Mouse (Mus musculus) liver, embryonic 14.5 days (tissue): ENCODE results near the gene 2410004B18Rik. TPM values are rescaled to one million over a fixed set of nuclear protein-coding genes. Genes with fewer than 3 reads are reported as not detected.

Experiments used
- ATAC-seq: fragments of 200-750 bp; cut with Nextera tagmentation; 2 replicates; pipeline ENCODE4 v1.8.0; 2017; ENCODE audit warnings: moderate number of reproducible peaks, mild to moderate bottlenecking, moderate library complexity; ENCODE audit not compliant: insufficient read depth
- DNase-seq, 3 experiments: peaks; one replicate each; pipeline ENCODE4 v3.0.0-alpha.2; 2012 to 2013; ENCODE audit warnings: low read depth in 3 of 3, low spot score in 3 of 3
- H3K27ac ChIP-seq: fragments of 300-500 bp; sonication (generic); 2 replicates; pipeline ENCODE4 v1.5.1; 2014; ENCODE audit warnings: moderate library complexity, mild to moderate bottlenecking, control low read depth, inconsistent platforms
- H3K27me3 ChIP-seq: fragments of 300-500 bp; sonication (generic); 2 replicates; pipeline ENCODE4 v1.6.1; 2014; ENCODE audit warnings: mild to moderate bottlenecking, low read length, moderate library complexity; ENCODE audit not compliant: control insufficient read depth, insufficient read depth
- H3K36me3 ChIP-seq: fragments of 300-500 bp; sonication (generic); replicated peaks from 2 replicates; pipeline ENCODE4 v1.6.1; 2014; ENCODE audit warnings: low read depth; ENCODE audit not compliant: control insufficient read depth, insufficient read depth
- H3K4me1 ChIP-seq, 2 experiments: fragments of 200-500 bp in 1 of 2; fragments of 300-500 bp in 1 of 2; sonication (generic) in 1 of 2; replicated peaks; 2 replicates each; pipeline ENCODE4 v1.6.1; 2012 to 2014; ENCODE audit warnings: antibody characterized with exemption in 1 of 2, inconsistent platforms in 1 of 2, low read length in 1 of 2; ENCODE audit not compliant: control insufficient read depth in 2 of 2, insufficient read depth in 2 of 2
- H3K4me2 ChIP-seq: fragments of 300-500 bp; sonication (generic); 2 replicates; pipeline ENCODE4 v1.6.1; 2014; ENCODE audit warnings: low read depth, mild to moderate bottlenecking, control low read depth, moderate library complexity
- H3K4me3 ChIP-seq, 2 experiments: fragments of 200-500 bp in 1 of 2; fragments of 300-500 bp in 1 of 2; sonication (generic) in 1 of 2; 2 replicates each; pipeline ENCODE4 v1.5.1; 2012 to 2014; ENCODE audit warnings: low read depth in 2 of 2, low read length in 2 of 2, mild to moderate bottlenecking in 2 of 2, control low read depth in 1 of 2, inconsistent platforms in 1 of 2, moderate library complexity in 1 of 2; ENCODE audit not compliant: insufficient read depth in 1 of 2
- H3K9ac ChIP-seq: fragments of 300-500 bp; sonication (generic); replicated peaks from 2 replicates; pipeline ENCODE4 v1.6.1; 2014; ENCODE audit warnings: mild to moderate bottlenecking, control low read depth, moderate library complexity
- H3K9me3 ChIP-seq: fragments of 300-500 bp; sonication (generic); 2 replicates; pipeline ENCODE4 v1.6.1; 2016; ENCODE audit warnings: low read length, mixed read lengths; ENCODE audit not compliant: control insufficient read depth
- CTCF ChIP-seq: IDR thresholded peaks from 2 replicates; pipeline ENCODE4 v1.5.1; 2016; ENCODE audit warnings: antibody characterized with exemption, low read depth, control low read depth
- EP300 ChIP-seq: IDR thresholded peaks from 2 replicates; pipeline ENCODE4 v1.6.1; 2016; ENCODE audit warnings: antibody characterized with exemption, low read depth
- WGBS: fragments of 180-500 bp; shearing (Covaris S2); extraction: QIAGEN DNeasy Blood & Tissue Kit; methylation state at CpG from one replicate; pipeline ENCODE4 v1.1.7; 2014; ENCODE audit not compliant: insufficient replicate concordance; 5-methylcytosine and 5-hydroxymethylcytosine counted together
- polyA plus RNA-seq, 2 experiments: library from polyadenylated mRNA; depleted of rRNA in 1 of 2; stranded (reverse) in 1 of 2; unstranded in 1 of 2; fragments of >200 nt; fragmentation: Nextera tagmentation in 1 of 2; extraction: Ambion mirVana in 1 of 2; gene quantifications; 2 replicates each; pipeline versions ENCODE4 v1.2.1 to v1.2.3; 2012 to 2014

Gene 2410004B18Rik
- polyA plus RNA-seq, 2 experiments: 7.8 to 17.4 TPM

DNA sequence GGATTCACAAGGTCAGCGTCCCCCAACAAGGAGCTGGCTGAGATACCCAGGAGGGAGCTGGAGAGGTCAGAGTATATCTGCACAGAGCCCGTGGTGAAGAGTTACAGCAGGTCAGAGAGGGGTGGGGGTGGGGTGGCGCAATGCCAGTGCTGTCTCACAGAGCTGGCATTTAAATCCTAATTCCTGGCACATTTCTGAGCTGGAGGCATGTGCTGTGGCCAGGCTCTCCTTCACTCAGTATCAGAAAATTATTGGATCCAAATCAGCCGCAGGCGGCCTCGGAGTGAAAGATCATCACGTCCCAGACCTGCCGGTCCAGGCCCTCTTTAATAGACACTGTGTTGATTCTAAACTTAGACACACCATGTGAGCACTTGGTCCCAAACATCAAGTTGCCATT is 38.0 kb upstream of the 2410004B18Rik start:
- TF ChIP-seq CTCF (no peak), EP300 (no peak)
- DNase-seq: no peak
- Histone ChIP-seq H3K27ac (no peak overlapping the region), H3K4me2 (no peak overlapping the region), H3K4me1 (no peaks in the 10 kb centered on the region), H3K36me3 (no peaks in the 10 kb centered on the region), H3K27me3 (no peaks in the 10 kb centered on the region), H3K4me3 (no peak overlapping the region), H3K9me3 (no peaks in the 10 kb centered on the region), H3K9ac (no peak overlapping the region)
- no peak for ATAC-seq
- WGBS: 72% methylated on average over 8 of the region's 8 CpGs

DNA sequence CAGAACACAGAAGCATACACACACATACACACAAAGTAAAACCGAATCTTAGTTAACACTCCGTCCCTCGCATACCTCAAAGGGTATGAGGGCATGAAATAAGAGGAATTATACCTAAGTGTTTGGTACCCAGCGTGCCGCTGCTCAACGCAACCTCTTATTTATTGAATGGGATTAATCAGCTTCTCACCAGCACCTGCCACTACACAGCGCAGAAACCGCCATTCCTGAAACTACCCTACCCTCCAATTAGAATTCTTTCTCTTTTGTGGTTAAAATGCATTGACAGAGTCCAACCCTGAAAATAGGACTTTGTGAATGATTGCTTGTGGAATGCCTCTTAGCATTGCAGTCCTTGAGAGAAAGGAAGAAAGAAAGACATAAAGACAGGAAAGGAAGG is 34.3 kb upstream of the 2410004B18Rik start:
- Histone ChIP-seq H3K4me1 (no peaks in the 10 kb centered on the region), H3K4me3 (no peak overlapping the region), H3K9ac (no peak overlapping the region), H3K27ac (no peak overlapping the region), H3K27me3 (no peaks in the 10 kb centered on the region), H3K9me3 (no peaks in the 10 kb centered on the region), H3K36me3 (no peaks in the 10 kb centered on the region), H3K4me2 (no peak overlapping the region)
- no peak for DNase-seq
- ATAC-seq: no peak
- TF ChIP-seq CTCF (no peak), EP300 (no peak)
- 77% methylated on average over 8 of the region's 8 CpGs for WGBS

DNA sequence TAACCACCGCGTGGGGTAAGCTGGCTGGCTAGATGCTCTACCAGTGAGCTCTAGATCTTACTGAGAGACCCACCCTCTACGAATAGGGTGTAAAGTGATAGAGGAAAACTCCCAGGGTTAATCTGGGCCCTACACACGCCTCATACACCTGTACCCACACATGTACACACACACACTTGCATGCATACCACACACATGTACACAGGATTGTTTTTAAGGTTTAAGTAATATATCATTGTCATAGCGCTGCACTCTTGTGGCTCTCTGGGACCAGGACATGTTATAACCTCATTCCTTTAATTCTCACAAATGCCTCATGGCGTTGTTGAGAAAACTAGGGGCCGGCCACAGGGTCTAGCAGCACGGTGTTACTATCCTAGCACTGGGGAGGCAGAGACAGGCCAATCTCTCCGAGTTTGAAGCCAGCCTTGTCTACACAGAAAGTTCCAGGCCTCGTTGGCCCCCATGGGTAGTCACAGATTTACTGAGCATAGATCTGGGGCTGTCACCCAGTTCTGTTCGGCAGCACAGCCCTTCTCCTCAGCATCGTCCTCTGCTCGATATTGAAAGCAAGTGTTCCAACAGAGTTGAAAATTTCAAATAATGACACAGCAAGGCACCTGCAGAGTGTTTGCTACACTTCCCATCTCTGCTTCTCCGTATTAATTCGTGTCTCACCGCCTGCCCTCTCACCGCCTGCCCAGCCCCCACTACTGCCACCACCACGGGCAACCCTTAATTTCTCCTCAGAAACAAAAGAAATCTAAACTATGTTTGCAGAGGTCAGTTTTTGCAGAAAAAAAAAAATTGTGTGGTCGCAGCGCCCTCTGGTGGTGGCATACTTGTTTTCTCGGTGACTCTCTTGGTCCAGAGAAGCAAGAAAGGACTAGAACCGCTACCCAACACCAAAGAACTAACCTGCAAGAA is 32.7 kb upstream of the 2410004B18Rik start:
- no peaks in the 10 kb centered on the region for H3K9me3 ChIP-seq
- H3K4me2 ChIP-seq: no peak overlapping the region
- WGBS: 39% methylated on average over 22 of the region's 22 CpGs
- no peak overlapping the region for H3K9ac ChIP-seq
- no peaks in the 10 kb centered on the region for H3K27me3 ChIP-seq
- no peak for ATAC-seq
- H3K36me3 ChIP-seq: no peaks in the 10 kb centered on the region
- no peak overlapping the region for H3K4me3 ChIP-seq
- no peaks in the 10 kb centered on the region for H3K4me1 ChIP-seq
- H3K27ac ChIP-seq: no peak overlapping the region
- DNase-seq: peak in 1 of 3 experiments; percentile 20
- TF ChIP-seq EP300 (no peak), CTCF (peak; percentile 71)

DNA sequence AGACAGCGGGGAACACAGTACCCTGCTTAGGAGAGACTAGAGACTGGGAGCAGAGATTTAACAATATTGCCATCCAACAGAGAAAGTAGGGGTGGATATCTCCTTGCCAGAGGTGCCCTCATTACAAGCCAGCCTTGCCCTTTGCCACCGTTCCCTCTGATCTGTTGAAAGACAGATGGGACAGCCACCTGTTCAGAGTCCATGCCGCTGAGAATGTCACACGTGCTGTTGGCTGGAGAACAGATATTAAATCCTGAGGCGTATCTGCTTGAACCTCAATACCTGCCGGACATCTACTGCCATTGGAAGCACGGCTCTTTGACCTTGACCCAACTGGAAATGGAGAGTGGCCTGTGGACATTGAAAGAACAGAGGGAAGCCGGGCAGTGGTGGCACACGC is 31.2 kb upstream of the 2410004B18Rik start:
- Histone ChIP-seq H3K9ac (no peak overlapping the region), H3K4me3 (no peak overlapping the region), H3K4me2 (no peak overlapping the region), H3K27me3 (no peaks in the 10 kb centered on the region), H3K4me1 (no peaks in the 10 kb centered on the region; a peak in 2 of 4 replicates), H3K9me3 (no peaks in the 10 kb centered on the region), H3K27ac (no peak overlapping the region), H3K36me3 (no peaks in the 10 kb centered on the region)
- TF ChIP-seq CTCF (no peak), EP300 (no peak)
- 70% methylated on average over 9 of the region's 9 CpGs for WGBS
- DNase-seq (no peak), ATAC-seq (no peak)

DNA sequence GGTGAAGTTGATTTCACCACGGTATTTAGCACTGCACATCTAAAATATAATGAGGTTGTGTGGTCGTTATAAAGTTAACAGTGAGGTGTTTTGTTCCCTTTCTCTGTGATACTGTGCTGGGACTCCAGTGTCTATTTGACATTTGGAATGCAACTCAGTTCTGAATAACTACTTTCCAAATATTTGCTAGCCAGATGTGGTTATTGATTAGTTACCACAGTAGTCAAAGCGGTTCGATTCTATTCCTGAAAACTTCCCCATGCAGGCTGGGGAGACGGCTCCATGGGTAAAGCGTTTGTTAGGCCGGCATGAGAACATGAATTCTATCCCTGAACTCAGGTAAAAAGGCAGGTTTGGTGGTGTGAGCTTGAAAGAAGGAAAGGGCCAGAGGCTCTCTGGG is 25.3 kb upstream of the 2410004B18Rik start:
- Histone ChIP-seq H3K27me3 (no peaks in the 10 kb centered on the region), H3K4me2 (no peak overlapping the region), H3K9me3 (no peaks in the 10 kb centered on the region), H3K9ac (no peak overlapping the region), H3K4me3 (no peak overlapping the region), H3K27ac (no peak overlapping the region), H3K4me1 (peaks cover 0 to 7% of the 10 kb centered on the region in 2 experiments; a peak in 2 of 4 replicates), H3K36me3 (no peaks in the 10 kb centered on the region)
- 54% methylated on average over 7 of the region's 7 CpGs for WGBS
- no peak for ATAC-seq
- no peak for DNase-seq
- TF ChIP-seq EP300: no peak
- TF ChIP-seq CTCF: no peak
